Mouse (Mus musculus): ENCODE data around the gene Gm20388. TPM values are rescaled to one million over a fixed set of nuclear protein-coding genes. Genes with fewer than 3 reads are reported as not detected.
A peak's percentile ranks its signal among the peaks of the same experiment; 100 is the strongest.
"Not testable (repeated sequence)": the region's sequence is repeated elsewhere in the genome, so short reads cannot be mapped to it uniquely, and the experiment has no call there.

Gm20388 gene
- polyA plus RNA-seq, 1 experiment from 2014 or later: 12.4 TPM

DNA sequence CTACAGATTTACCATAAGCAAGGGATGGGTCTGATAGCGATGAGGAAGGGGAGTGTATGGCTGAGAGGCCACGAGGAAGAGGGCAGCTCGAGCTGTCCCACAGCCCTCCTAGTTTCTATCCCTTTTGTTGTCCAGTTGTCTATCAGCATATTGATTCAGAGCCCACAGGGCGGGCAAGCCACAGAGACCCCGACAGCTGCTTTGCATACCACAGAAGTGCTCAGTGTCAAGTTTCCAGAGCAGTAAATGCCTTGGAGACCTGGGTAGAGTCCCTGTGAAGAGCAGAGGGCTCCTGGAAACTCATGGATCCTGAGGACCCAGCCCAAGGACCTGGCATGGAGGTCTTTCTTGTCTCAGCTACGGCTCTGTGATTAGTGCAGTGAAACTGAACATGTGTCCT is 3172.4 kb downstream of the Gm20388 start:
- no peak for ATAC-seq
- WGBS: 79% methylated on average over 6 of the region's 6 CpGs
- H3K9ac ChIP-seq (ENCODE audit: low read depth, low read length): no peak overlapping the region
- H3K9me3 ChIP-seq (ENCODE audit: control insufficient read depth, low read length): no peaks in the 10 kb centered on the region
- H3K36me3 ChIP-seq (ENCODE audit: control insufficient read depth, insufficient read depth, low read length): peaks cover 30% of the 10 kb centered on the region
- no peaks in the 10 kb centered on the region for H3K27me3 ChIP-seq (replicated peaks; ENCODE audit: control insufficient read depth, insufficient read depth, low read length)
- H3K4me3 ChIP-seq (ENCODE audit: low read length): no peak overlapping the region
- H3K27ac ChIP-seq (ENCODE audit: low read depth, low read length): peak overlapping the region; percentile 14; the same call in 1 of the 2 replicates
- H3K4me1 ChIP-seq (ENCODE audit: control insufficient read depth, insufficient read depth, low read depth, low read length): no peaks in the 10 kb centered on the region
- H3K4me2 ChIP-seq (ENCODE audit: low read length): no peak overlapping the region

DNA sequence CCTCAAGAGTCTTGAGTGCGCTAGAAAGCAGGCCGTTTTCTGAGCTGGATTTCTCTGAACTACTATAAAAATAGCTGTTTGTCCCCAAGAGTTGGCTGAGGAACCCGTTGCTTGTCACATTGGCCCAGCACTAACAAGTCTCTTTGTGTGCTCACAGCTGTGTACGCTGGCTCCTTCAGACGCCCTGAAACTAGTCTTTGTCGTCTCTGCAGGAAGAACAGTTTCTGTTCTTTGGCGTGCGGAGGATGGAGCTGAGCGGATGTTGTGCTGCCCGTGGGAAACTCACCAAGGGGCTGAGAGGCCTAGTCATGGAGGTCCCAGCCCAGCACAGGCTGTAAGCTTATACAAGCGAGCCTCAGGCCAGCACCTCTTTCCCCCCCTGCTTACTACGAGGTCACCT is 3173.0 kb downstream of the Gm20388 start:
- H3K4me2 ChIP-seq (ENCODE audit: low read length): no peak overlapping the region
- ATAC-seq: peak; percentile 54; the same call in 1 of the 2 replicates
- no peak overlapping the region for H3K4me3 ChIP-seq (ENCODE audit: low read length)
- H3K36me3 ChIP-seq (ENCODE audit: control insufficient read depth, insufficient read depth, low read length): peaks cover 35% of the 10 kb centered on the region
- H3K9ac ChIP-seq (ENCODE audit: low read depth, low read length): no peak overlapping the region
- no peaks in the 10 kb centered on the region for H3K27me3 ChIP-seq (replicated peaks; ENCODE audit: control insufficient read depth, insufficient read depth, low read length)
- WGBS: 89% methylated on average over 12 of the region's 12 CpGs
- no peaks in the 10 kb centered on the region for H3K9me3 ChIP-seq (ENCODE audit: control insufficient read depth, low read length)
- H3K27ac ChIP-seq (ENCODE audit: low read depth, low read length): no peak overlapping the region; the same call in 1 of the 2 replicates
- no peaks in the 10 kb centered on the region for H3K4me1 ChIP-seq (ENCODE audit: control insufficient read depth, insufficient read depth, low read depth, low read length)

DNA sequence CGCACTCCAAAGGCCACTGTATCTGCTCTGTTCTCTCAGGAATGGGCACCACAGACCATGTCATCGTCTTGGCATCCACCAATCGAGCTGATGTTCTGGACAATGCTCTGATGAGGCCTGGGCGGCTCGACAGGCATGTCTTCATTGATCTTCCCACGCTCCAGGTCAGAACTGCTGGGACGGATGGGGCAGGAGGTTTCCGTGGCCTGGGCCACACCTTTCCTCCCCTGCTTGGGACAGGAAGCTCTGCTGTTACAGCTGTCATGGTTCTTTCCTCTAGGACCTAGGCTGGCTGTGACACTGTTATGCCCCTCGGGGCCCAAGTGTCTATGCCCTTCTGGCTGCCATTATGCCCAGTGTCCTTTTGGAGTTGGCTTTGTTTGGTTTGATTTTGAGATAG is 3176.6 kb downstream of the Gm20388 start:
- no peak overlapping the region for H3K4me2 ChIP-seq (ENCODE audit: low read length)
- peaks cover 56% of the 10 kb centered on the region for H3K36me3 ChIP-seq (ENCODE audit: control insufficient read depth, insufficient read depth, low read length)
- no peaks in the 10 kb centered on the region for H3K4me1 ChIP-seq (ENCODE audit: control insufficient read depth, insufficient read depth, low read depth, low read length)
- no peaks in the 10 kb centered on the region for H3K27me3 ChIP-seq (replicated peaks; ENCODE audit: control insufficient read depth, insufficient read depth, low read length)
- H3K4me3 ChIP-seq (ENCODE audit: low read length): no peak overlapping the region
- H3K9me3 ChIP-seq (ENCODE audit: control insufficient read depth, low read length): no peaks in the 10 kb centered on the region
- no peak for ATAC-seq
- WGBS: 87% methylated on average over 9 of the region's 9 CpGs
- H3K9ac ChIP-seq (ENCODE audit: low read depth, low read length): no peak overlapping the region
- H3K27ac ChIP-seq (ENCODE audit: low read depth, low read length): no peak overlapping the region

DNA sequence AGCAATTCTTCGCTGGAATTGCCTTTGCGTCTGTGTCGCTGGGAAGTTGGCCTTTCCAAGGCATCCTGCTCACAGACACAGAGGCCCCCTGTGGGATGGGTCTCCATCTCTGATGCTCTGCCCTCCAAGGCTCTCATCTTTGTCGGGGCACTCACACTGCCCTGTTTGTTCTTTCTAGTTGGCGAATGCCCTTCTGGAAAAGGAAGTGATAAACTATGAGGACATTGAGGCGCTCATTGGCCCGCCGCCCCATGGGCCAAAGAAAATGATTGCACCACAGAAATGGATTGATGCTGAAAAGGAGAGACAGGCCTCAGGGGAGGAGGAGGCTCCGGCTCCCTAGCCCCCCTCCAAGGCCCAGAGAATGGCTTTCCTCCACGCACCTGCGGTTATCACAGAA is 3186.6 kb downstream of the Gm20388 start:
- Histone ChIP-seq H3K36me3 (ENCODE audit: control insufficient read depth, insufficient read depth, low read length) (peaks cover 24% of the 10 kb centered on the region), H3K27ac (ENCODE audit: low read depth, low read length) (peak overlapping the region; percentile 18), H3K9ac (ENCODE audit: low read depth, low read length) (no peak overlapping the region), H3K27me3 (replicated peaks; ENCODE audit: control insufficient read depth, insufficient read depth, low read length) (no peaks in the 10 kb centered on the region), H3K4me3 (ENCODE audit: low read length) (no peak overlapping the region), H3K4me2 (ENCODE audit: low read length) (no peak overlapping the region), H3K4me1 (ENCODE audit: control insufficient read depth, insufficient read depth, low read depth, low read length) (peaks cover 4% of the 10 kb centered on the region), H3K9me3 (ENCODE audit: control insufficient read depth, low read length) (no peaks in the 10 kb centered on the region)
- WGBS: 82% methylated on average over 11 of the region's 11 CpGs
- ATAC-seq: peak; percentile 32; the same call in 1 of the 2 replicates

DNA sequence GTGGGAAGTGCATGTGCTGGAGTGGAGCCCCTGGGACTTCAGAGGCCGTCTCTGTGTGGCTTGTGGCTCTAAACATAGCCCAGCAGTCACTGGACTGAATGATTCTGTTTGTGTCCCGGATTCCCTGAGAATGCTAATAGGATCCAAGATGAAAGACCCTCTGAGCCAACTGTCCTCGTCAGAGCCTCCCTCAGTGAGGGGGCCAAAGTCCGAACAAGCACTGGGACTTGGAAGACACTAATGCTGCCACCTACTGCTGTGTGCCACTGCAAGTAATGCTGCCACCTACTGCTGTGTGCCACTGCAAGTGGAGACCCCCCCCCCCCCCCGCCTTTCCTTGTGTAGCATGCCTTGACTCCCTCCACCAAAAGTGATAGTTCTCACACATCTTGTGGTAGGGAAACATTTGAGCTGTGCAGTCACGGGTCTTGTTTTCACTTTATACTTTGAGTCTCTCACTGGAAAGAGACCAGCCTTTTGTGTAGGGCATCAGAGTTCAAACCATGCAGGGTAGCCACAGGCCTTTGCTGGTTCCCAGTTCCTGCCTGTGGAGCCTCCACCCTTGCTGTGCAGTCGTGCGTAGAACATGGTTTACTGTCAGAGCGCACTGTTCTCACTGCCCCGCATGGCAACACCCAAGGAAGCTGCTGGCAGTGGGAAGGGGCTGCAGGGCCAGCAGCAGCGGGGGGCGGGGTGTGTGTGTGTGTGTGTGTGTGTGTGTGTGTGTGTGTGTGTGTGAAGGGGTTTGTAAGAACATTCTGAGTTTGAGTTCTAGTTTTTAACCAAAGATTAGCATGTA is 3187.3 kb downstream of the Gm20388 start:
- H3K9ac ChIP-seq (ENCODE audit: low read depth, low read length): no peak overlapping the region
- peaks cover 24% of the 10 kb centered on the region for H3K36me3 ChIP-seq (ENCODE audit: control insufficient read depth, insufficient read depth, low read length)
- peak; percentile 52 for ATAC-seq
- H3K27me3 ChIP-seq (replicated peaks; ENCODE audit: control insufficient read depth, insufficient read depth, low read length): no peaks in the 10 kb centered on the region
- H3K27ac ChIP-seq (ENCODE audit: low read depth, low read length): peak overlapping the region; percentile 18
- 71% methylated on average over 12 of the region's 12 CpGs for WGBS
- H3K4me1 ChIP-seq (ENCODE audit: control insufficient read depth, insufficient read depth, low read depth, low read length): peaks cover 4% of the 10 kb centered on the region
- H3K4me2 ChIP-seq (ENCODE audit: low read length): no peak overlapping the region
- no peak overlapping the region for H3K4me3 ChIP-seq (ENCODE audit: low read length)
- no peaks in the 10 kb centered on the region for H3K9me3 ChIP-seq (ENCODE audit: control insufficient read depth, low read length)

DNA sequence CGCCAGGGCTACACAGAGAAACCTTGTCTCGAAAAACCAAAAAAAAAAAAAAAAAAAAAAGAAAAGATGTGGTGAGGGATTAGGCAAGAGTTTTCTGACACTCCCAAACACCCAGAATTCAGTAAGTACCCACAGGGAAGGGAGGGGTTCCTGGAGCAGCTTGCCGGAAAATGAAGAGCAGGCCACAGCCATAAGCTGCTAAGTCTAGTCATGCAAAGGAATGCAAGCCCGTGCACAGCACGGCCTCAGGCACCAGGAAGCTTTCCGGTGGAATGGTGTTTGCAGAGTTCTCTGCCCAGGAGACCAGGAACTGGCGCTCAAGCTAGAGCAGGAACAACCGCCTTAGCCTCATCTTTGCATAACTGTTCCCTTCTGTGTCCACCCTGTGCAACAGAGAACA is 3189.6 kb downstream of the Gm20388 start:
- 67% methylated on average over 8 of the region's 8 CpGs for WGBS
- Histone ChIP-seq H3K27ac (ENCODE audit: low read depth, low read length) (no peak overlapping the region), H3K4me2 (ENCODE audit: low read length) (no peak overlapping the region), H3K27me3 (replicated peaks; ENCODE audit: control insufficient read depth, insufficient read depth, low read length) (no peaks in the 10 kb centered on the region), H3K36me3 (ENCODE audit: control insufficient read depth, insufficient read depth, low read length) (peaks cover 16% of the 10 kb centered on the region), H3K9ac (ENCODE audit: low read depth, low read length) (no peak overlapping the region), H3K4me1 (ENCODE audit: control insufficient read depth, insufficient read depth, low read depth, low read length) (peaks cover 17% of the 10 kb centered on the region), H3K4me3 (ENCODE audit: low read length) (no peak overlapping the region), H3K9me3 (ENCODE audit: control insufficient read depth, low read length) (no peaks in the 10 kb centered on the region)
- no peak for ATAC-seq

DNA sequence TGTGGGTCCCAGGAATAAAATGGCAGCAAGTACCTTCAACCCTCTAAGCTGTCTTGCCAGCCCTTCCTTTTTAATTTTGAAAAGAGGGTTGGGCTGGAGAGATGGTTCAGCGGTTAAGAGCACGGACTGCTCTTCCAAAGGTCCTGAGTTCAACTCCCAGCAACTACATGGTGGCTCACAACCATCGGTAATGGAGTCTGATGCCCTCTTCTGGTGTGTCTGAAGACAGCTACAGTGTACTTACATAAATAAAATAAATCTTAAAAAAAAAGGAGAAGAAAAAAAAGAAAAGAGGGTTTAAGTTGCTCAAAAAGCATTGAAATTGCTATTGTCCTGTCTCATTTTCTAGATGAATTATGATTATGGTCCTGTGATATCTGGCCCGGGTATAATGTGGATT is 3190.6 kb downstream of the Gm20388 start:
- no peak overlapping the region for H3K9ac ChIP-seq (ENCODE audit: low read depth, low read length)
- no peak for ATAC-seq

DNA sequence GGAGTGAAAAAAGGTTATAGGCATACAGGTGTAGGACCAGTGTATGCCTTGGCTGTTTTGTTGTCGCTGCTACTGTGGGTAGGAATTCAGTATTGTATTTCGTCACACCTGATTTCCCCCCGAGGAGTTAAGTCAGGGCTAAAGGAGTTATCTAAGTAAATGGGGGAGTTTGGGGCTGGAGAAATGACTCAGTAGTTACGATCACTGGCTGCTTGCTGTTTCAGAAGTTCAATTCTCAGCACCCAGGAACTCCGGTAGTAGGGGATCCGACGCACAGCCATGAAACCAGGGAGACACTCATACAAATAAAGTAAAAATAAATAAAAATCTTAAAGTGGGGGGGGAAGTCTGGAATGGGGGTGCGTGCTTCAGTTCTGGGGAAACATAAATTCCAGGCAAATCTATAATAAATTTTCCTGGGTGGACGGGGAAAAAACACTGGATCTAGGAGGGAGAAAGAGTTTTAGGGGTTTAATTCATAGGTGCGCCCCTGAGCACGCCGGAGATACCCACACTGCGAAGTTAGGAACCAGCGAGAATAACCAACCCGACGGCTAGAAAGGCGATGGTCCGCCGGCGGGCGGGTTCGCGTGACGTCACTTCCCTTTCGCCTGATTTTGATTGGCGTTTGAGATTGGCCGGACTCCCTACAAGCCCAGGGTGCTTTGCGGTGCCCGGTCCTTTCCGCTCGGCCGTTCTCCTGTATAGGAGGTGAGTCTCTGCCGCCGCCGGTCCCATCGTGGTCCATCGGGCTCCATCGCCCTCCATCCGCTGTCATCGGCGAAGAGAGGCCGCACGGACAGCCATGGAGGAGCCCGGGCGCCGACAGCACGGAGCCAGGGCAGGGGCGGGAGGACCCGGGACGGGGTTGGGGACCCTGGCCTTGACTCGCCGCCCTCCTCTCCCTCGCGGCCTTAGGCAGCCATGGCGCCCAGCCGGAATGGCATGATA is 3191.4 kb downstream of the Gm20388 start, which contains the start of gene Rpl13:
Gene Rpl13 (plus strand): TSS at position 616 of the 951 bp plus-strand sequence.
- WGBS: 1% methylated on average over 56 of the region's 56 CpGs

More for the DNA sequence above, 3190.6 kb downstream of the Gm20388 start:
- no peak overlapping the region for H3K4me2 ChIP-seq (ENCODE audit: low read length)
- WGBS: 81% methylated on average over 4 of the region's 4 CpGs
- no peak overlapping the region for H3K27ac ChIP-seq (ENCODE audit: low read depth, low read length)
- H3K36me3 ChIP-seq (ENCODE audit: control insufficient read depth, insufficient read depth, low read length): peaks cover 18% of the 10 kb centered on the region
- H3K9me3 ChIP-seq (ENCODE audit: control insufficient read depth, low read length): no peaks in the 10 kb centered on the region
- no peaks in the 10 kb centered on the region for H3K27me3 ChIP-seq (replicated peaks; ENCODE audit: control insufficient read depth, insufficient read depth, low read length)
- no peak overlapping the region for H3K4me3 ChIP-seq (ENCODE audit: low read length)
- peaks cover 17% of the 10 kb centered on the region for H3K4me1 ChIP-seq (ENCODE audit: control insufficient read depth, insufficient read depth, low read depth, low read length)

DNA sequence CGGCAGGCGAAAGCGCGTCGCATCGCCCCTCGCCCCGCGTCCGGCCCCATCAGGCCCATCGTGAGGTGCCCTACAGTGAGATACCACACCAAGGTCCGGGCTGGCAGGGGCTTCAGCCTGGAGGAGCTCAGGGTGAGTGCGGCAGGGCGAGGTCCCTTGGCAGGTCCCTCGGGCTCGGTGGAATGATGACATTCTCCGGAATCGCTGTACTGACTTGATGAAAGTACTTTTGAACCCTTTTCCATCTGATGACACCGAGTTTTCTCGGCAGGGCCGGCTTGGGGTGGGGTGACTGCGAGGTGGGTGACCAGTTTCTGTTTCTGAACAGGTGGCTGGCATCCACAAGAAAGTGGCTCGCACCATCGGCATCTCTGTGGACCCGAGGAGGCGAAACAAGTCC is 3192.2 kb downstream of the Gm20388 start:
- Histone ChIP-seq H3K4me3 (ENCODE audit: low read length) (peak overlapping the region; percentile 77), H3K4me1 (ENCODE audit: control insufficient read depth, insufficient read depth, low read depth, low read length) (peaks cover 17% of the 10 kb centered on the region), H3K9ac (ENCODE audit: low read depth, low read length) (peak overlapping the region; percentile 92), H3K27ac (ENCODE audit: low read depth, low read length) (peak overlapping the region; percentile 96), H3K36me3 (ENCODE audit: control insufficient read depth, insufficient read depth, low read length) (peaks cover 18% of the 10 kb centered on the region), H3K4me2 (ENCODE audit: low read length) (peak overlapping the region; percentile 88)
- H3K27me3 ChIP-seq (replicated peaks; ENCODE audit: control insufficient read depth, insufficient read depth, low read length); H3K9me3 ChIP-seq (ENCODE audit: control insufficient read depth, low read length); ATAC-seq: not testable (repeated sequence)
- under 1% methylated on average over 15 of the region's 26 CpGs for WGBS

More for the DNA sequence above, 3191.4 kb downstream of the Gm20388 start, which contains the start of gene Rpl13:
- H3K4me1 ChIP-seq (ENCODE audit: control insufficient read depth, insufficient read depth, low read depth, low read length): peaks cover 17% of the 10 kb centered on the region
- peak within 1 kb of the TSS; percentile 96 for H3K27ac ChIP-seq (ENCODE audit: low read depth, low read length)
- H3K4me2 ChIP-seq (ENCODE audit: low read length): peak within 1 kb of the TSS; percentile 89
- H3K9ac ChIP-seq (ENCODE audit: low read depth, low read length): peak within 1 kb of the TSS; percentile 92
- peaks cover 18% of the 10 kb centered on the region for H3K36me3 ChIP-seq (ENCODE audit: control insufficient read depth, insufficient read depth, low read length)
- H3K4me3 ChIP-seq (ENCODE audit: low read length): peak within 1 kb of the TSS; percentile 77
- no peaks in the 10 kb centered on the region for H3K9me3 ChIP-seq (ENCODE audit: control insufficient read depth, low read length)
- H3K27me3 ChIP-seq (replicated peaks; ENCODE audit: control insufficient read depth, insufficient read depth, low read length): no peaks in the 10 kb centered on the region
- ATAC-seq: peak; percentile 96
